23 mouse cellular contexts compared by ENCODE assay signal in genomic region chr6:99946481-99946880, GRCm38 (mm10).
A peak's percentile ranks its signal among the peaks of the same experiment; 100 is the strongest.
DNase-seq lines count a peak whose midpoint lies in the region; ATAC-seq lines count a peak whose summit lies in the region.
"Had no signal": no experiment of that assay in that cellular context is flagged by ENCODE, and none has a peak within 500 bp of the region (broad histone marks: within the 10 kb centered on the region; RNA-seq: fewer than 3 reads in every experiment).

No protein-coding gene starts in this region.

- H3K36me3 ChIP-seq in lung, embryonic 15.5 days: no peaks in the 10 kb centered on the region
- H3K36me3 ChIP-seq: embryonic facial prominence, embryonic 10.5 days; embryonic facial prominence, embryonic 12.5 days; forebrain, embryonic 10.5 days; forebrain, embryonic 12.5 days had no signal

- no peak for ATAC-seq in lung, embryonic 15.5 days (ENCODE audit: borderline replicate concordance, extremely low read depth, low FRiP score, low TSS enrichment)
- ATAC-seq: activated CD4-positive, CD25-positive, alpha-beta regulatory T cell, adult 4 months; forebrain, embryonic 14.5 days; forebrain, embryonic 16.5 days had no signal

- no peak overlapping the region for H3K4me3 ChIP-seq in lung, embryonic 15.5 days
- H3K4me3 ChIP-seq: embryonic facial prominence, embryonic 10.5 days; embryonic facial prominence, embryonic 12.5 days; forebrain, embryonic 10.5 days; forebrain, embryonic 12.5 days had no signal

- no peak overlapping the region for H3K4me2 ChIP-seq in lung, embryonic 15.5 days
- H3K4me2 ChIP-seq: embryonic facial prominence, embryonic 12.5 days; forebrain, embryonic 12.5 days had no signal

- peaks cover 24% of the 10 kb centered on the region for H3K4me1 ChIP-seq in lung, embryonic 15.5 days
- H3K4me1 ChIP-seq: forebrain, embryonic 12.5 days had no signal

- no peak overlapping the region for H3K9ac ChIP-seq in lung, embryonic 15.5 days
- H3K9ac ChIP-seq: embryonic facial prominence, embryonic 12.5 days; forebrain, embryonic 12.5 days had no signal

- 58% methylated on average over 3 of the region's 3 CpGs for WGBS in lung, embryonic 15.5 days

- H3K9me3 ChIP-seq in lung, embryonic 15.5 days: no peaks in the 10 kb centered on the region
- H3K9me3 ChIP-seq: embryonic facial prominence, embryonic 10.5 days; embryonic facial prominence, embryonic 12.5 days; forebrain, embryonic 10.5 days; forebrain, embryonic 12.5 days had no signal

- H3K27me3 ChIP-seq in lung, embryonic 15.5 days: no peaks in the 10 kb centered on the region
- H3K27me3 ChIP-seq: embryonic facial prominence, embryonic 12.5 days had no signal

- no peak for DNase-seq in lung, postnatal 4 days
- peak; percentile 46 for DNase-seq in testis, postnatal 14 days (ENCODE audit: low spot score)
- DNase-seq in testis, postnatal 10 days (ENCODE audit: low spot score): no peak
- DNase-seq in ES-CJ7 (ENCODE audit: low read depth, low spot score) (peak; percentile 76), ZHBTc4 (ENCODE audit: low read depth, low spot score) (peak; percentile 29)
- no peak for DNase-seq in heart, postnatal 4 days
- DNase-seq in kidney, adult 8-10 months: no peak
- DNase-seq: adrenal gland, adult 8-10 months; adrenal gland, postnatal 14 days; adrenal gland, postnatal 36 days; cerebellum, adult 11-12 months; cerebellum, adult 2 months; cerebellum, adult 9-10 months; cerebellum, postnatal 10 days; cerebellum, postnatal 25 days had no signal

- H3K27ac ChIP-seq in lung, embryonic 15.5 days: 0 out of 2 replicates have a peak overlapping the region, but pooled peaks have one; percentile 31
- H3K27ac ChIP-seq: embryonic facial prominence, embryonic 10.5 days; embryonic facial prominence, embryonic 12.5 days; forebrain, embryonic 10.5 days; forebrain, embryonic 12.5 days had no signal

Comparison
In these comparisons a context has a peak if more than half of its experiments do, and no peak if none do; other contexts are left out.
1. DNase-seq: peak in testis, postnatal 14 days (single experiment), ES-CJ7 (single experiment) and ZHBTc4 (single experiment); none in lung, postnatal 4 days (0 of 2), testis, postnatal 10 days (single experiment), heart, postnatal 4 days (single experiment) and kidney, adult 8-10 months (0 of 2).